Mouse (Mus musculus): ENCODE measurements around the gene Fry.

DNA sequence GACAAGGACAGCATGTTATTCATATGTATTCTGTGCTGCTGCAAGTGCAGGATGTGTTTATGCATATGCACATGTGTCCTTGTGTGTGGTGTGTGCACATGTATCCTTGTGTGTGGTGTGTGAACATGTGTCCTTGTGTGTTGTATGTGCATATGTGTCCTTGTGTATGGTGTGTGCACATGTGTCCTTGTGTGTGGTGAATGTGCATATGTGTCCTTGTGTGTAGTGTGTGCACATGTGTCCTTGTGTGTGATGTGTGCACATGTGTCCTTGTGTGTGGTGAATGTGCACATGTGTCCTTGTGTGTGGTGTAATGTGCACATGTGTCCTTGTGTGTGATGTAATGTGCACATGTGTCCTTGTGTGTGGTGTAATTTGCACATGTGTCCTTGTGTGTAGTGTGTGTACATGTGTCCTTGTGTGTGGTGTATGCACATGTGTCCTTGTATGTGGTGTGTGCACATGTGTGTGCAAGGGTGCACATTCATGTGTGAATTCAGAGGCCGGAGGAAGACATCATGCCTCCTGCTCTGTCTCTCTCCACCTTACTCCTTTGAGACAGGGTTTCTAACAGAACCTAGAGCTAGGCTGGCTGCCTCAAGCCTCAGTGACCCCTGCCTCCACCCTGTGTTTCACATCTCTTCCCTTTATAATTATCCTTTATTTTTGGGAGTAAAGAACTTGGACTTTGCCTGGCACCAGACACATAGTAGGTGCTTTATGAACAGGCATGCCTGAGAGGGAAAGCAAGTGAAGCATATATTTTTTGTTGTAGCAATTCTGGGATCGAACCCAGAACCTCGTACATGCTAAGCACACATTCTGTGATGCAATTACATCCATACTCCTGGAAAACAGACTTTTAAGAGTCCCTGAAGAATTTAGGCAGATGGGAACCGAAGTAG is 72.3 kb downstream of the Fry start:
- no peak for TF ChIP-seq CTCF (IDR thresholded peaks at IDR 0.05; ENCODE audit: extremely low read depth, insufficient read length, insufficient replicate concordance, low read depth, low read length)
- TF ChIP-seq POLR2A (IDR thresholded peaks at IDR 0.05; ENCODE audit: low read depth, low read length): no peak
